ENCODE assay signal across 8 mouse cellular contexts in the genomic region with DNA sequence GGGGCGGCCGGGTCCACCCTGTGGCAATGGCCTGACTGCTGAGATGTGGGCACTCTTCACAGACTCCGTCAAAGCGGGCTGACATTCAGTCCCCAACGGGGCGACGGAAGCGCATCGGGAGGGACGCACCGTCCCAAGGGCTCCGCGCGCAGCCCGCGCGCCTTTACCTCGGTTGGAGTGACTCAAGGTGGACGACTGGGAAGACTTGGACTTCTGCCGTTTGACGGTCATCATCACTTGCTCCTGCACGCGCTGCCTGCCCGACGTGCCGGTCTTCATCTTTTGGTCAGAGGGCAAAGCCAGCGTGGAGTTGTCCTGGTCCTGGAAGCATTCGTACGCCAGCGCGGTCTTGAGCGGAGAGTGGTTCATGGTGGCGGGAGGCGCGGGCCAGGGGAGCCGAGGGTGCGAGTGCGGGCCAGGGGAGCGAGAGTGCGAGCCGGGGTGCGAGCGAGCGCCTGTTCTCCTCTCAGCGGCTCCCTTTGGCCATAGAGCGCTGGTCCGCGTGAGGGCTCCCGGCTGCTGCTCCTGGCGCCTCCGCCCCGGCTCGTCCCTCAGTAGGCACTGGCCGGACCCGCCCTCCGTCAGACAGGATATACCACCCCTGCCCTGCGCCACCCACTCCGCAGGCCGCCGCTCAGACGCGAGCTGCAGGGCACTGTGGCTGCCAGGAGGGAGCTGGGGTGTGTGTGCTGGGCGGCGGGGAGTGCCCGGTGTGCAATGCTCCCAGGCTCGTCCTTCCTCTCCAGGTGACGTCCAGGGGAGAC. TPM values are rescaled to one million over a fixed set of nuclear protein-coding genes. Genes with fewer than 3 reads are reported as not detected.
DNase-seq lines count a peak whose midpoint lies in the region; ATAC-seq and TF ChIP-seq lines count a peak whose summit lies in the region.
"Had no signal": no experiment of that assay in that cellular context is flagged by ENCODE, and none has a peak within 500 bp of the region (broad histone marks: within the 10 kb centered on the region; RNA-seq: fewer than 3 reads in every experiment).

A gene (minus strand): TSS at position 564 of the 764 bp plus-strand sequence.

- no peak within 1 kb of the TSS for H3K9ac ChIP-seq in forebrain, embryonic 13.5 days
- no peak within 1 kb of the TSS for H3K9ac ChIP-seq in liver, embryonic 13.5 days
- peak within 1 kb of the TSS; percentile 61 for H3K9ac ChIP-seq in stomach, postnatal 0 days (ENCODE audit: low read length)

- no peaks in the 10 kb centered on the region for H3K36me3 ChIP-seq in forebrain, embryonic 13.5 days (ENCODE audit: poor library complexity, severe bottlenecking)
- no peaks in the 10 kb centered on the region for H3K36me3 ChIP-seq in liver, embryonic 13.5 days
- no peaks in the 10 kb centered on the region for H3K36me3 ChIP-seq in stomach, postnatal 0 days (ENCODE audit: control insufficient read depth, insufficient read depth, low read length)

- TF ChIP-seq EP300 in stomach, postnatal 0 days (optimal IDR thresholded peaks at IDR 0.05) = no peak

- no peak for ATAC-seq in forebrain, embryonic 13.5 days
- ATAC-seq in liver, embryonic 13.5 days (ENCODE audit: low read depth) = no peak
- ATAC-seq in stomach, postnatal 0 days (ENCODE audit: low FRiP score, low TSS enrichment) = peak; percentile 77
- no peak for ATAC-seq in megakaryocyte-erythroid progenitor cell, adult 5-6 weeks (replicated peaks; ENCODE audit: low FRiP score, low TSS enrichment, poor library complexity, severe bottlenecking)

- no peaks in the 10 kb centered on the region for H3K9me3 ChIP-seq in forebrain, embryonic 13.5 days (replicated peaks)
- no peaks in the 10 kb centered on the region for H3K9me3 ChIP-seq in liver, embryonic 13.5 days (replicated peaks)
- H3K9me3 ChIP-seq in stomach, postnatal 0 days (ENCODE audit: control insufficient read depth, low read length) = no peaks in the 10 kb centered on the region

- DNase-seq in retina, postnatal 1 day = peak; percentile 36
- DNase-seq in retina, embryonic 14.5 days (ENCODE audit: low spot score) = no peak
- DNase-seq in liver, embryonic 13.5 days = no peak
- peak; percentile 47 for DNase-seq in stomach, postnatal 0 days (ENCODE audit: low spot score)
- DNase-seq in spleen, adult 12 weeks (ENCODE audit: low spot score) = no peak

- TF ChIP-seq CTCF in stomach, postnatal 0 days (IDR thresholded peaks at IDR 0.05; ENCODE audit: low read depth) = 0 out of 2 replicates have a peak, but pooled peaks have one; percentile 4

- H3K27me3 ChIP-seq in forebrain, embryonic 13.5 days = peaks cover 89% of the 10 kb centered on the region
- peaks cover 97% of the 10 kb centered on the region for H3K27me3 ChIP-seq in liver, embryonic 13.5 days
- H3K27me3 ChIP-seq in stomach, postnatal 0 days (ENCODE audit: control insufficient read depth, insufficient read depth, low read length) = peaks cover 10% of the 10 kb centered on the region; the same call in 1 of the 2 replicates

- no peak within 1 kb of the TSS for H3K27ac ChIP-seq in forebrain, embryonic 13.5 days
- no peak within 1 kb of the TSS for H3K27ac ChIP-seq in liver, embryonic 13.5 days
- H3K27ac ChIP-seq in stomach, postnatal 0 days (replicated peaks) = peak within 1 kb of the TSS; percentile 49
- H3K27ac ChIP-seq: macrophage had no signal

- H3K4me1 ChIP-seq in forebrain, embryonic 13.5 days = peaks cover 9% of the 10 kb centered on the region
- H3K4me1 ChIP-seq in liver, embryonic 13.5 days (replicated peaks) = no peaks in the 10 kb centered on the region
- H3K4me1 ChIP-seq in stomach, postnatal 0 days (replicated peaks; ENCODE audit: control insufficient read depth, insufficient read depth) = no peaks in the 10 kb centered on the region

- WGBS in forebrain, embryonic 13.5 days = under 1% methylated on average over 67 of the region's 67 CpGs
- WGBS in liver, embryonic 13.5 days (ENCODE audit: insufficient replicate concordance) = 2% methylated on average over 67 of the region's 67 CpGs
- under 1% methylated on average over 60 of the region's 67 CpGs for WGBS in stomach, postnatal 0 days

- H3K4me2 ChIP-seq in forebrain, embryonic 13.5 days = peak within 1 kb of the TSS; percentile 48
- H3K4me2 ChIP-seq in liver, embryonic 13.5 days = peak within 1 kb of the TSS; percentile 24; the same call in 1 of the 2 replicates
- H3K4me2 ChIP-seq in stomach, postnatal 0 days (replicated peaks; ENCODE audit: low read depth) = peak within 1 kb of the TSS; percentile 50

- H3K4me3 ChIP-seq in forebrain, embryonic 13.5 days = peak within 1 kb of the TSS; percentile 23
- H3K4me3 ChIP-seq in liver, embryonic 13.5 days (replicated peaks) = no peak within 1 kb of the TSS; the same call in 1 of the 2 replicates
- peak within 1 kb of the TSS; percentile 46 for H3K4me3 ChIP-seq in stomach, postnatal 0 days (ENCODE audit: low read depth, low read length)

RNA-seq across cellular contexts. Expression of the gene that starts here (rescaled TPM):
- polyA plus RNA-seq in forebrain, embryonic 13.5 days (2015; fragmentation: Nextera tagmentation; extraction: Ambion mirVana) = not detected in 2 replicates
- polyA plus RNA-seq in liver, embryonic 13.5 days (2015; fragmentation: Nextera tagmentation; extraction: Ambion mirVana) = 0.05 TPM in 1 of 2 replicates, not detected in the other
- polyA plus RNA-seq in stomach, postnatal 0 days (2015; fragmentation: Nextera tagmentation; extraction: Ambion mirVana) = 29.8 and 34.2 TPM in 2 replicates
- total RNA-seq in megakaryocyte-erythroid progenitor cell, adult 5-6 weeks (2014; fragmentation: Nextera tagmentation) = not detected in 2 replicates
- not detected in 2 replicates for total RNA-seq in megakaryocyte-erythroid progenitor cell, adult 5-6 weeks (2017)
- polyA plus RNA-seq: macrophage had no signal

Comparison
In these comparisons a context has a peak if more than half of its experiments do, and no peak if none do; other contexts are left out.
1. RNA of the gene that starts here (polyA plus RNA-seq): 29.8 to 34.2 TPM in stomach, postnatal 0 days; not detected in forebrain, embryonic 13.5 days and 0.05 TPM in liver, embryonic 13.5 days; every median in the first group is over 10 times any median in the second.
2. DNase-seq: peak in retina, postnatal 1 day (single experiment) and stomach, postnatal 0 days (single experiment); none in retina, embryonic 14.5 days (single experiment), liver, embryonic 13.5 days (single experiment) and spleen, adult 12 weeks (single experiment).
3. Peak in every context shown above with its lines, with median percentiles within 50 percentile points of each other: H3K4me2 ChIP-seq.